Mouse (Mus musculus) MEL (cell line): ENCODE measurements around the gene Mapkap1. TPM values are rescaled to one million over a fixed set of nuclear protein-coding genes. Genes with fewer than 3 reads are reported as not detected.

Experiments used
- DNase-seq: peaks from one replicate; pipeline ENCODE4 v3.0.0; 2011; ENCODE audit warnings: low read depth, low spot score
- H3K27ac ChIP-seq: 2 replicates; pipeline ENCODE4 v1.5.1; 2012; ENCODE audit warnings: low read depth, mild to moderate bottlenecking, control low read depth, low read length, moderate library complexity; ENCODE audit not compliant: control insufficient read depth
- H3K27me3 ChIP-seq, 2 experiments: fragments of 150-350 bp in 1 of 2; sonication (generic) in 1 of 2; 2 replicates each; pipeline ENCODE4 v1.6.1; 2012; ENCODE audit warnings: low read length in 2 of 2, mild to moderate bottlenecking in 2 of 2, improper control_type of control experiment in 1 of 2, moderate library complexity in 1 of 2; ENCODE audit not compliant: insufficient read depth in 2 of 2, control insufficient read depth in 1 of 2
- H3K36me3 ChIP-seq, 2 experiments: 2 replicates each; pipeline ENCODE4 v1.6.1; 2012 to 2014; ENCODE audit warnings: low read length in 2 of 2, improper control_type of control experiment in 1 of 2, inconsistent platforms in 1 of 2, mild to moderate bottlenecking in 1 of 2; ENCODE audit not compliant: insufficient read depth in 2 of 2, control insufficient read depth in 1 of 2
- H3K4me1 ChIP-seq, 2 experiments: fragments of 150-350 bp in 1 of 2; sonication (generic) in 1 of 2; 2 replicates each; pipeline ENCODE4 v1.6.1; 2012; ENCODE audit warnings: low read length in 2 of 2, improper control_type of control experiment in 1 of 2, mild to moderate bottlenecking in 1 of 2; ENCODE audit not compliant: insufficient read depth in 2 of 2, control insufficient read depth in 1 of 2
- H3K4me3 ChIP-seq, 2 experiments: fragments of 150-350 bp in 1 of 2; sonication (generic) in 1 of 2; 2 replicates each; pipeline ENCODE4 v1.5.1; 2012; ENCODE audit warnings: low read depth in 2 of 2, low read length in 2 of 2, mild to moderate bottlenecking in 2 of 2, moderate library complexity in 2 of 2, control low read depth in 1 of 2, improper control_type of control experiment in 1 of 2; ENCODE audit not compliant: control insufficient read depth in 1 of 2, insufficient read depth in 1 of 2
- H3K79me2 ChIP-seq: 2 replicates; pipeline ENCODE4 v1.6.1; 2012; ENCODE audit warnings: mild to moderate bottlenecking, low read length, moderate library complexity; ENCODE audit not compliant: control insufficient read depth, poor library complexity, insufficient read depth
- H3K9ac ChIP-seq: 2 replicates; pipeline ENCODE4 v1.6.1; 2012; ENCODE audit warnings: low read depth, mild to moderate bottlenecking, control low read depth, low read length, moderate library complexity; ENCODE audit not compliant: control insufficient read depth, poor library complexity, severe bottlenecking
- H3K9me3 ChIP-seq: fragments of 150-350 bp; sonication (generic); replicated peaks from 2 replicates; pipeline ENCODE4 v1.6.1; 2012; ENCODE audit warnings: mild to moderate bottlenecking, low read length, improper control_type of control experiment, moderate library complexity; ENCODE audit not compliant: insufficient read depth
- BHLHE40 ChIP-seq: IDR thresholded peaks from 2 replicates; pipeline ENCODE4 v1.6.1; 2012; ENCODE audit warnings: low read depth, mild to moderate bottlenecking, inconsistent platforms, low read length, improper control_type of control experiment, borderline replicate concordance
- CHD2 ChIP-seq: IDR thresholded peaks from 2 replicates; pipeline ENCODE4 v1.6.1; 2011; ENCODE audit warnings: low read length, improper control_type of control experiment
- CTCF ChIP-seq, 3 experiments: IDR thresholded peaks in 2 of 3; conservative IDR thresholded peaks in 1 of 3; 2 replicates each; pipeline ENCODE4 v1.5.1; 2011 to 2012; ENCODE audit warnings: low read length in 3 of 3, low read depth in 2 of 3, mild to moderate bottlenecking in 2 of 3, improper control_type of control experiment in 1 of 3, inconsistent platforms in 1 of 3, mixed read lengths in 1 of 3, moderate library complexity in 1 of 3; ENCODE audit not compliant: control insufficient read depth in 1 of 3, insufficient read depth in 1 of 3, poor library complexity in 1 of 3, severe bottlenecking in 1 of 3
- EP300 ChIP-seq, 2 experiments: IDR thresholded peaks; 2 replicates each; pipeline ENCODE4 v1.6.1; 2011; ENCODE audit warnings: improper control_type of control experiment in 2 of 2, low read length in 2 of 2, low read depth in 1 of 2, mild to moderate bottlenecking in 1 of 2
- GATA1 ChIP-seq: IDR thresholded peaks from 2 replicates; pipeline ENCODE4 v1.6.1; 2011; ENCODE audit warnings: low read depth, low read length, improper control_type of control experiment
- KAT2A ChIP-seq: conservative IDR thresholded peaks from 2 replicates; pipeline ENCODE4 v1.6.1; 2012; ENCODE audit warnings: low read depth, low read length, improper control_type of control experiment, inconsistent platforms
- MAFK ChIP-seq: IDR thresholded peaks from 2 replicates; pipeline ENCODE4 v1.6.1; 2011; ENCODE audit warnings: low read depth, mild to moderate bottlenecking, low read length, improper control_type of control experiment, borderline replicate concordance
- MAX ChIP-seq: IDR thresholded peaks from 2 replicates; pipeline ENCODE4 v1.6.1; 2011; ENCODE audit warnings: low read length, improper control_type of control experiment
- MEF2A ChIP-seq: IDR thresholded peaks from 2 replicates; pipeline ENCODE4 v1.6.1; 2014; ENCODE audit warnings: low read depth, mild to moderate bottlenecking, inconsistent platforms, low read length, improper control_type of control experiment; ENCODE audit not compliant: poor library complexity, insufficient replicate concordance, severe bottlenecking; ENCODE audit errors: extremely low read depth
- MXI1 ChIP-seq: IDR thresholded peaks from 2 replicates; pipeline ENCODE4 v1.6.1; 2011; ENCODE audit warnings: mild to moderate bottlenecking, low read depth, low read length, improper control_type of control experiment
- NELFE ChIP-seq: IDR thresholded peaks from 2 replicates; pipeline ENCODE4 v1.6.1; 2011; ENCODE audit warnings: low read depth, low read length, improper control_type of control experiment
- NRF1 ChIP-seq: IDR thresholded peaks from 2 replicates; pipeline ENCODE4 v1.6.1; 2014; ENCODE audit warnings: low read depth, mild to moderate bottlenecking, inconsistent platforms, low read length, improper control_type of control experiment, moderate library complexity; ENCODE audit not compliant: poor library complexity, insufficient read depth, severe bottlenecking
- POLR2A ChIP-seq, 2 experiments: IDR thresholded peaks; 2 replicates each; pipeline ENCODE4 v1.6.1; 2011 to 2012; ENCODE audit warnings: low read length in 2 of 2, mild to moderate bottlenecking in 2 of 2, control low read depth in 1 of 2, improper control_type of control experiment in 1 of 2, low read depth in 1 of 2, moderate library complexity in 1 of 2; ENCODE audit not compliant: control insufficient read depth in 1 of 2, insufficient read depth in 1 of 2, poor library complexity in 1 of 2
- RCOR1 ChIP-seq: IDR thresholded peaks from 2 replicates; pipeline ENCODE4 v1.6.1; 2012; ENCODE audit warnings: low read depth, mild to moderate bottlenecking, inconsistent platforms, low read length, improper control_type of control experiment
- SIN3A ChIP-seq: IDR thresholded peaks from 2 replicates; pipeline ENCODE4 v1.6.1; 2012; ENCODE audit warnings: low read length, improper control_type of control experiment, inconsistent platforms
- SMC3 ChIP-seq: IDR thresholded peaks from 2 replicates; pipeline ENCODE4 v1.6.1; 2011; ENCODE audit warnings: low read depth, low read length, improper control_type of control experiment
- TAL1 ChIP-seq: IDR thresholded peaks from 2 replicates; pipeline ENCODE4 v1.6.1; 2012; ENCODE audit warnings: mild to moderate bottlenecking, inconsistent platforms, low read length, moderate library complexity, mixed read lengths
- TBP ChIP-seq: IDR thresholded peaks from 2 replicates; pipeline ENCODE4 v1.8.0; 2011; ENCODE audit warnings: low read depth, low read length, improper control_type of control experiment
- UBTF ChIP-seq: IDR thresholded peaks from 2 replicates; pipeline ENCODE4 v1.6.1; 2012; ENCODE audit warnings: low read depth, mild to moderate bottlenecking, inconsistent platforms, low read length, improper control_type of control experiment, moderate library complexity, borderline replicate concordance; ENCODE audit not compliant: insufficient read depth
- USF1 ChIP-seq: IDR thresholded peaks from 2 replicates; pipeline ENCODE4 v1.6.1; 2014; ENCODE audit warnings: low read depth, mild to moderate bottlenecking, inconsistent platforms, low read length, improper control_type of control experiment, moderate library complexity
- USF2 ChIP-seq, 2 experiments: IDR thresholded peaks; 2 replicates each; pipeline ENCODE4 v1.6.1; 2011 to 2012; ENCODE audit warnings: improper control_type of control experiment in 2 of 2, low read length in 2 of 2, borderline replicate concordance in 1 of 2, inconsistent platforms in 1 of 2, low read depth in 1 of 2, mild to moderate bottlenecking in 1 of 2; ENCODE audit not compliant: insufficient read depth in 1 of 2
- ZMIZ1 ChIP-seq: IDR thresholded peaks from 2 replicates; pipeline ENCODE4 v1.6.1; 2012; ENCODE audit warnings: low read depth, mild to moderate bottlenecking, inconsistent platforms, low read length, improper control_type of control experiment, moderate library complexity
- ZNF384 ChIP-seq: IDR thresholded peaks from 2 replicates; pipeline ENCODE4 v1.6.1; 2012; ENCODE audit warnings: low read depth, mild to moderate bottlenecking, inconsistent platforms, low read length, improper control_type of control experiment
- polyA plus RNA-seq, 2 experiments: library from polyadenylated mRNA; stranded (reverse) in 1 of 2; unstranded in 1 of 2; fragments of >175 nt in 1 of 2; fragments of >200 nt in 1 of 2; gene quantifications; 2 replicates each; pipeline versions ENCODE4 v1.2.1 to v1.2.4; 2012; ENCODE audit warnings: low replicate concordance in 2 of 2, low read depth in 1 of 2; ENCODE audit not compliant: insufficient read length in 2 of 2, insufficient read depth in 1 of 2, missing spikeins in 1 of 2
- total RNA-seq: library from RNA; depleted of rRNA; stranded (reverse); fragments of 300-350 nt; gene quantifications from 2 replicates; pipeline ENCODE4 v1.2.3, GENCODE M21; 2012

Gene Mapkap1
- total and polyA plus RNA-seq, 3 experiments: 42.1 to 52.5 TPM; not detected in 1

- H3K36me3 ChIP-seq: no peaks in the 10 kb centered on the region
- H3K4me3 ChIP-seq: no peak overlapping the region
- no peak overlapping the region for H3K9ac ChIP-seq
- H3K27ac ChIP-seq: no peak overlapping the region
- DNase-seq: no peak
- H3K9me3 ChIP-seq: no peaks in the 10 kb centered on the region
- no peaks in the 10 kb centered on the region for H3K27me3 ChIP-seq
- no peaks in the 10 kb centered on the region for H3K4me1 ChIP-seq
- no peak for TF ChIP-seq MAX
- TF ChIP-seq NELFE: no peak
- TF ChIP-seq GATA1: no peak
- no peak for TF ChIP-seq TBP
- no peak for TF ChIP-seq USF1
- no peak for TF ChIP-seq MAFK
- no peak for TF ChIP-seq UBTF
- no peak for TF ChIP-seq USF2 (IDR thresholded peaks at IDR 0.05; ENCODE audit: borderline replicate concordance in 1 of 2, insufficient read depth in 1 of 2, low read depth in 1 of 2, low read length in 2 of 2)
- no peak for TF ChIP-seq ZMIZ1
- H3K79me2 ChIP-seq: no peaks in the 10 kb centered on the region
Measured at GRCm38 (mm10) chr2:34532394-34532793, 125.8 kb downstream of the Mapkap1 start.

- Histone ChIP-seq H3K9me3 (no peaks in the 10 kb centered on the region), H3K27me3 (no peaks in the 10 kb centered on the region), H3K36me3 (no peaks in the 10 kb centered on the region), H3K4me1 (no peaks in the 10 kb centered on the region), H3K4me3 (no peak overlapping the region), H3K79me2 (no peaks in the 10 kb centered on the region), H3K9ac (no peak overlapping the region), H3K27ac (no peak overlapping the region)
- TF ChIP-seq MXI1 (no peak), CTCF (IDR thresholded peaks at IDR 0.05 in 2 of 3, conservative IDR thresholded peaks at IDR 0.05 in 1 of 3; ENCODE audit: control insufficient read depth in 1 of 3, insufficient read depth in 1 of 3, low read depth in 2 of 3, low read length in 3 of 3, poor library complexity in 1 of 3, severe bottlenecking in 1 of 3) (no peak), MAX (no peak), TAL1 (no peak), NELFE (no peak), NRF1 (no peak), POLR2A (IDR thresholded peaks at IDR 0.05; ENCODE audit: control insufficient read depth in 1 of 2, insufficient read depth in 1 of 2, low read depth in 1 of 2, low read length in 2 of 2, poor library complexity in 1 of 2) (no peak)
- no peak for DNase-seq
Measured at GRCm38 (mm10) chr2:34533281-34533680, 126.7 kb downstream of the Mapkap1 start.

GRCm38 (mm10) chr2:34534996-34535395 is 128.4 kb downstream of the Mapkap1 start:
- H3K27ac ChIP-seq: no peak overlapping the region
- H3K4me3 ChIP-seq: no peak overlapping the region
- H3K9me3 ChIP-seq: no peaks in the 10 kb centered on the region
- DNase-seq: no peak
- H3K79me2 ChIP-seq: no peaks in the 10 kb centered on the region
- H3K9ac ChIP-seq: no peak overlapping the region
- no peaks in the 10 kb centered on the region for H3K27me3 ChIP-seq
- no peak for TF ChIP-seq BHLHE40
- no peak for TF ChIP-seq POLR2A (IDR thresholded peaks at IDR 0.05; ENCODE audit: control insufficient read depth in 1 of 2, insufficient read depth in 1 of 2, low read depth in 1 of 2, low read length in 2 of 2, poor library complexity in 1 of 2)
- TF ChIP-seq NRF1: no peak
- TF ChIP-seq MXI1: no peak
- TF ChIP-seq MEF2A: no peak
- TF ChIP-seq SMC3: no peak
- TF ChIP-seq RCOR1: no peak
- TF ChIP-seq USF2 (IDR thresholded peaks at IDR 0.05; ENCODE audit: borderline replicate concordance in 1 of 2, insufficient read depth in 1 of 2, low read depth in 1 of 2, low read length in 2 of 2): no peak
- no peak for TF ChIP-seq EP300 (IDR thresholded peaks at IDR 0.05; ENCODE audit: low read depth in 1 of 2, low read length in 2 of 2)
- TF ChIP-seq CTCF (IDR thresholded peaks at IDR 0.05 in 2 of 3, conservative IDR thresholded peaks at IDR 0.05 in 1 of 3; ENCODE audit: control insufficient read depth in 1 of 3, insufficient read depth in 1 of 3, low read depth in 2 of 3, low read length in 3 of 3, poor library complexity in 1 of 3, severe bottlenecking in 1 of 3): no peak
- no peak for TF ChIP-seq GATA1
- TF ChIP-seq CHD2: no peak
- TF ChIP-seq ZNF384: no peak
- no peak for TF ChIP-seq KAT2A
- TF ChIP-seq SIN3A: no peak
- TF ChIP-seq UBTF: no peak
- TF ChIP-seq, all 39 proteins: peak for 0
- no peaks in the 10 kb centered on the region for H3K36me3 ChIP-seq
- no peaks in the 10 kb centered on the region for H3K4me1 ChIP-seq
